Mouse (Mus musculus) heart, postnatal 4 days (tissue): Measurements from ENCODE around the gene Trmt112. TPM values are rescaled to one million over a fixed set of nuclear protein-coding genes. Genes with fewer than 3 reads are reported as not detected.
A peak's percentile ranks its signal among the peaks of the same experiment; 100 is the strongest.

ENCODE experiments used
- DNase-seq: peaks from one replicate; pipeline ENCODE4 v3.0.0; 2021
- total RNA-seq, 2 experiments: library from RNA; stranded (reverse); gene quantifications; 2 replicates each; pipeline ENCODE4 v1.2.3; 2021

The Trmt112 gene
- total RNA-seq, 2 experiments from 2014 or later, result 34.4 to 35.5 TPM

DNA sequence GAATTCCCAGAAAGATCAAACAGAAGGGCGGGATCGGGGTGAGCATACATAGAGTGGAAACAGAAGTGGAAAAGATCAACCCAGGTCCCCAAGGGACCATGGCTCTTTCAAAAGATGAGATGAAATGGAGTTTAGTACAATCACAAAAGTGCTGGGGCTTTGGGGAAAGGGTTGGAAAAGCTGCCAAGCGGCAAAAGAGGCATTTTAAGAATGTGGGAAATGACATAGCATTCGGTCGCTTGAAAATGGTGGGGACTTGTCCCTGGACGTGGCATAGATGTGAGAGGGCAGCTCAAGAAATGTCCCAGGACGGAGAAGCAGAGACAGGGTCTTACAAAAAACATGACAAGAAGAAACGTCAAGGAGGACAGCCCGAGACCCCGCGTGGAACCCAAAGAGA is 477 bp upstream of the Trmt112 start:
- DNase-seq, result no peak

DNA sequence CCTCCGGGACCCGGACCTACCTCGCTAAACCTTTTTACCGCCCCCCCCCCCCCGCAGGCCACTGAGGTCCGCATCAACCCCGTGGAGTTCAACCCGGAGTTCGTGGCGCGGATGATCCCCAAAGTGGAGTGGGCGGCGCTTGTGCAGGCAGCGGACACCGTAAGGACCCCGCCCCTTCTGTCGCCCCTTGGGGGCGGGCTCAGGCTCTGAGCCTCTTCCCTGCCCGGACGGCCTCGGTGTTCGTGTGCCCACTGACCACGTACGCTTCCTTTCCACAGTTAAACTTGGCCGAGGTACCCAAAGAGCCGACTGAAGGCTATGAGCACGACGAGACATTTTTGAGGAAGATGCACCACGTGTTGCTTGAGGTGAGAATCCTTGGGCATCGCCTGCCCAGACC is 808 bp downstream of the Trmt112 start:
- DNase-seq, result peak; percentile 62

GRCm38 (mm10) chr19:6911101-6912074 is 1.9 kb downstream of the Trmt112 start:
- DNase-seq, result no peak

GRCm38 (mm10) chr19:6912205-6912970 is 2.9 kb downstream of the Trmt112 start:
- no peak for DNase-seq

- no peak for DNase-seq
These were observed 3.5 kb downstream of the Trmt112 start for GRCm38 (mm10) chr19:6913036-6913435.

- peak; percentile 57 for DNase-seq
These were observed 4.5 kb downstream of the Trmt112 start for GRCm38 (mm10) chr19:6913991-6914390.

DNA sequence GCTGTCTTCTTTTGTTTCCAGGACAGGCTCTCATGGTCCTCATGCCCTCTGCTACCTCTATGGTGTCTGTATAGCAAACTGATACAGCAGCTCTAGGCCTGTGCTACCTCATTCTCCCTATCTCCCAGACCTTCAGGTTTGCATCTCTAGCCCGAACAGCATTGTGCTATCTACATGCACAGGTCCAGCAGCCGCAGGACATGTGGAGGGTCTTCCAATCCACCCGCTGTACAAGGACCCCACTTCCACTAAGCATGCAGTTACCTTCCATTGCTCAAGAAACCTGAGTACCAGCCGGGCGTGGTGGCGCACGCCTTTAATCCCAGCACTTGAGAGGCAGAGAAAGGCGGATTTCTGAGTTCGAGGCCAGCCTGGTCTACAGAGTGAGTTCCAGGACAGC is 5.0 kb downstream of the Trmt112 start:
- no peak for DNase-seq

- no peak for DNase-seq
These were observed 5.8 kb downstream of the Trmt112 start for GRCm38 (mm10) chr19:6915276-6915675.

DNA sequence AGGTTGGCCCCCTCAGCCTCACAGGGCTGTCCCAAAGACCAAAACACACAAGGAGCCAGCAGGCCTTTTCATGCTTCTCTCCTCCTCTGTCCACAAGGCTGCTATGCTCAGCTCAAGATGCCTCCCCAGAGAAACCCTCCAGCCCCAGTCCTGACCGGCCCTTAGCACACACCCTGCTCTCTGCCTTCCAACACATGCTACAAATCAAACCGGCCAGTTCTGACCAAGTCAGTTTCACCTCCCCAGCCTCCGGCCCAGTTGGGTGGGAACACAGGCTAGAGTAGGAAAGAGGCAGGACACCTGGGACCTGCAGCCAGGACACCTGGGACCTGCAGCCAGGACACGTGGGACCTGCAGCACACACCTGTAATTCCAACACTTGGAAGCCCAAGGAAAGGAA is 7.0 kb downstream of the Trmt112 start:
- no peak for DNase-seq

GRCm38 (mm10) chr19:6918321-6918720 is 8.8 kb downstream of the Trmt112 start:
- DNase-seq, result no peak

DNA sequence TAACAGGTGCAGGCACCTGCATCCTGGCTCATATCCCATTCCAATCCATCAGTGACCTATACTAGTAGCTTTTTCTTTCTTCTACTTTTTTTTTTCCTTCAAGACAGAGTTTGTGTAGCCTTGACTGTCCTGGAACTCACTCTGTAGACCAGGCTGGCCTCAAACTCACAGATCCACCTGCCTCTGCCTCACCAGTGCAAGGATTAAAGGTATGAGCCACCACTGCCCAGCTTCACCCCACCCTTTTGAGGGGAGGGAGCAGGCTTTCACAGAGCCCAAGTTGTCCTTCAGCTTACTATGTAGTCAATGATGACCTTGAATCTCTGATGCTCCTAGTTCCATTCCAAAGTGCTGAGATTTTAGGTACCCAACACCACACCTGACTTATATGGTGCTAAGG is 9.9 kb downstream of the Trmt112 start:
- DNase-seq, result no peak

- peak; percentile 47 for DNase-seq
These were observed 10.6 kb downstream of the Trmt112 start for GRCm38 (mm10) chr19:6919876-6920740.

DNA sequence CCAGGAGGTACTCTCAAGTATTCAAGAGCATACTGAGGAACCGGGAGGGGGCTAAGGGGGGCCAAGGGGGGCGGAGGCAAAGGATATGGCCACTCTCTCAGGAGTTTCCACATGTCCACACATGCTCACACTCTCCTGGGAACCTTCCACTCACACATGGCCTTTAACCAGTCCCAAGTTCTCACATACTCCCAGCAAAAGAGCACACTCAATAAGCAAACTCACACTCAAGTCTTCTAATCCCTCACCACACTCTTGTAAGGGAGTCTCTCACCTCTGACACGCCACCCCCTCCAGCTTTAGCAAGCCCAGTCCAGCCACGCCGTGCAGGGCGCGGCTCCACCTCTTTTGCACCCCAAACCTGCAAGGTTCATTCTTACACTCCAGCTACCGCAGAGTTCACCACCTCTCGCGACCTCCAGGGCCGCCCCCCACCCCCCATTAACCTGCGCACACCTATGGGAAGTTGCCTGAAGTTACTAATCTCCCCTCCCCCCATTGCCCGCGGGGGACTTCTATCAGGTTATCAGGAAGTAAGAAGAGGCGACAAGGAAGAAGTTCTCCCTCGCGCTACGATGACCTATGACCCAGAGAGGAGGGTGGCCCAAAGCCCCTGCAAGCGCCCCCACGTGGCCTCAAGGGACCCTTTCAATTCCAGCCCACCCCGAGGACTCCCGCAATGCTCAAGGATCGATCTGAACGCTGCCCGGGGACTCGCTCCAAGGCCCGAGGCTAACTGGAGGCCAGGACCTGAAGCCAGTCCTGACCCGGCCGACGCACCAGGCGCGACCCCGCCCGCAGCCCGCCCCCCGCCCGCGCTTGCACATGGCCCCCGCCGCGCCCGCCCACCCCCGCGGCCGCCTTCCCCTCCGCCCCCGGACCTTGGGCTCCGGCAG is 11.5 kb downstream of the Trmt112 start:
- peak; percentile 63 for DNase-seq

DNA sequence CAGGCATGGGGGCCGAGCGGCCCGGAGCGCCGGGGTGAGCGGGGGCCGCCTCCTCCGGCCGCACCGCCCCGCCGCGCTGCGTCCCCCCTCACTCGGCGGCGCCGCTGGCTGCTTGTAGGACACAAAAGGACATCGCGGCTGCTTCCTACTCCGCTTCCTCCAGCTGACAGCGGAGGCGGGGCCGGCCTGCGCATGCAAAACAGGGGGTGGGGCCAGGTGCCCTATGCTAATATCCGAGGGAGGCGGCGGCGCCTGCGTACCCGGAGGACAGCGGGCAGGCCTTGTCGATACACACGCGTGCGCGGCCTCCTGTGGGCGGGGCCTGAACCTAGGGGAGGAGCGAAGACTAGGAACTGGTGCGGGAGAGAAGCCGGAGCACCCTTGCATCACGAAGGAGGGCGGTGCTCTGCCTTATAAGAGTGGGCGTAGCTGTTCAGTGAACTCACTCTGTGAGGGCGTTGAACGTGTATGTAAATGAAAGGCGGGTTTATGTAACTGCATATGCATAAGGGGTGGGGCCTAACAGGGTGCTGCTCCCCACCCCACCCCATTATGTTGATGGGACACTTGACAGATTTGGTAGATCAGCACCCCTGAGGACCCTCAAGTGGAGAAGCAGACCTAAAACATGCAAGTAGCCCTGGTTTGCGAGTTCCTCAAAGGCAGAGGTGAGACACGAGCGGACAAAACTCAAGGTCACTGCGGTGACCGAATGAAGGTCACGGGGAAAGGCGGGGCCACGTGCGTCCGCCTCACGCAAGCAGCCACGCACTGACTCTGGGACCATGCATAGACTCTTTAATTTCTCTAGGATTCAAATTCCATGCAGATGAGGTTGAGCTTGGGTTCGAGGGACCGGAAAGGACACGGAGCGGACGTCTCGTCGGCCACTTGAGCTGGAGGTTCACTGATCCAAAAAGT is 12.4 kb downstream of the Trmt112 start, which contains the start of gene Esrra:
Gene Esrra (minus strand): TSS at position 167 of the 921 bp plus-strand sequence.
- DNase-seq, result peak; percentile 100

DNA sequence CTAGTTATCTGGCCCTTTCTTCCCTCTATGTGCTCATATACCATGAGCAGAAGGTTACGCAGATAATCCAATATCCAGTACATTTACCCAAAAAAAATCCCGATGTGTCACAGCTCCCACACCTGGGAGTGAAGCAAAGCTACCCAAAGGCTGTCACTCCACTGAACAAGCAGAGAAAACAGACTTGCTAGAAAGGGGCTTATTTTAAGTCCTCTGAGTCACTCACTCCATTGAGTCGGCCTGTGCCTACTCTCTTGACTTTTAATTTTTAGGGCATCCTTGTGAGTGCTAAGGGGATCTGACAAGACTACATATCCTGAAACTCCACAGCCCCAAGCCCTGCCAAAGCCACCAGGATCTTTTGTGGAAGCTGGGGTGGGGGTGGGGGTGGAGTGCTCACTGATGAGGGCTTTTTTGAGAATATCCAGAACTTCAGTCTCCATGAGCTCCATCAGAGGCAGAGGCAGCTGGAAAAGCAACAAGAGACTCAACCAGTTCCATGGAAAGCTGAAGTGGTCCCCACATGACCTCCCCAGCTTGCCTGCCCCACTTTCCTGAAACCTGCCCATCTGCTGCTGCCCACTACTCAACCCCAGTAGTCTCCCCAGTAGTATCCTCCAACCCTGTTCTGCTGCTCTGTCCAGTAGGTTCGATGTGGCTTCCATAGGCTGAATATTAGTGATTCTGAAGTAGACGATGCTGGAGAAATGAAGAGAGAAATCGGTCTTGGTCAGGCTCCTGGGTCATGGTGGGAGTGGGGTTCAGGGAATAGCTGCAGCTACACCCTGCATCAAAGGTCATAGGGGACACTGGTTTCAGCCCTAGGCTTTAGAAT is 13.6 kb downstream of the Trmt112 start:
- DNase-seq, result no peak

- peak; percentile 92 for DNase-seq
These were observed 15.2 kb downstream of the Trmt112 start for GRCm38 (mm10) chr19:6924461-6925306.

DNA sequence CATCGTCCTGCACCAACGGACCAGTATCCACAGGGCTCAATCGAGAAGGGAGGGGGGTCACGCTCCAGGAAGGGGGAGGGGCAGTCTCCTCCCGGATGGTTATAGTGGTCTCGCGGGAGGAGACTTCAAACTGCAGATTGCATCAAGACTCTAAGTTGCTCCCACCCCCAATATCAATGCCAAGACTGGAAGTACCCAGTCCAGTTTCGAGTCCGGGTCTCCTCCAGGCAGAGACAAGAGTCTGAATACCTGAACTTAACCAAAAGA is 15.7 kb downstream of the Trmt112 start, which contains the start of gene Catsperz:
Gene Catsperz (minus strand): TSS at position 74 of the 267 bp plus-strand sequence.
- no peak for DNase-seq

DNA sequence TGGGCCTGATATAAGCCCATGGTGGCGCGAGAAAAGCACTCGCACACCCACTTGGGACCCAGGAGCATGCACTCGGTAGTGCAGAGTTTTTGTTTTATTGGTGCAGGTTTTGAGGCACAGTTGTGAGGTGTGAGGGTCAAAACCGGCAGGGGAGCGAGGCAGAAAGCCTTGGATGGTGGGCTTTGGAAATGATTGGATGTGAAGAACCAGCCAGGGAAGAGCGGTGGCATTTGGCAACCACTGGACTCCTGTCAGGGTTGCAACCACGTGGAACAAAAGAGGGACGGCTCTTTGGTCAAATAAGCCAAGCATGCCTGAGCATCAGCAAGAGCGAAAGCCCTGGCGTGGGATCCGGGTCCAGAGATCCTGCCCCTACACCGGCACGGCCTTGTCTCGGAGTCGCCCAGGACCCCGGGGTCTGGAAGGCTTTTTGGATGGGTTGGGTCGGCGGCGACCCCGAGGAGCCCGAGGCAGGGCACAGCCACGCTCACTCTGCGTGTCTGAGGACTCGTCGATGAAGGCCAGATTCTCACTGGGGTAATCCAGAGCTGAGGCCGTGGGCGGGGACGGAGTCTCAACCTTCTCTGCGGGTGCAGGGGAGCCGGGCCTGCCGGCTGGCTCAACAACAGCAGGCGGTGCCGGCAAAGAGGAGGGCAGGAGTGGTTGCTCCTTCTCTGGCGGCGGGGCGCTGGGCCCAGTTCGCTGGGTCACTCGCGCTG is 16.3 kb downstream of the Trmt112 start:
- no peak for DNase-seq
